Mouse (Mus musculus): ENCODE results near the gene Ccdc43.
"Not testable (repeated sequence)": the region's sequence is repeated elsewhere in the genome, so short reads cannot be mapped to it uniquely, and the experiment has no call there.

The Ccdc43 gene

GRCm38 (mm10) chr11:102697338-102698017, at the start of gene Ccdc43:
TSS of gene Ccdc43 (minus strand) at chr11:102697782.
- peak; percentile 89 for DNase-seq (ENCODE audit: low read depth)

GRCm38 (mm10) chr11:102744746-102745145, 47.2 kb upstream of the Ccdc43 start:
- no peak for DNase-seq (ENCODE audit: low read depth)

DNA sequence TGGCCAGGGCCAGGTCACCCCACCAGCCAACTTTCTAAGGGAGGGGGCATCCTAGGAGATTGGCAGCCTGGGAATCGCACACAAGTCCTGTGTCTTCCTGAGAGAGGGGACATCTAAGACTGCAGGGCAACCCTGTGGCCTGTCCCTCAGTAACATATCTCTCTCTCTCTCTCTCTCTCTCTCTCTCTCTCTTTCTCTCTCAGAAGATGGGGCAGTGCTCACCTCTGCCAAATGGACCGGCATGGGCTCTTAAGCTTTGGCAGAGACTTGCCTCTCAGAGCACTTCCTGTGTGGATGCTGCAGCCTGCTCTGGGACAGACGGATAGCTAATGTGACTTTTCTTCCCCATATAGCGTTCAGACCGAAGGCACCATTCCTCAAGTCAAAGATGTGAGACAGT, 45.3 kb upstream of the Ccdc43 start:
- no peak for DNase-seq (ENCODE audit: low read depth)

DNA sequence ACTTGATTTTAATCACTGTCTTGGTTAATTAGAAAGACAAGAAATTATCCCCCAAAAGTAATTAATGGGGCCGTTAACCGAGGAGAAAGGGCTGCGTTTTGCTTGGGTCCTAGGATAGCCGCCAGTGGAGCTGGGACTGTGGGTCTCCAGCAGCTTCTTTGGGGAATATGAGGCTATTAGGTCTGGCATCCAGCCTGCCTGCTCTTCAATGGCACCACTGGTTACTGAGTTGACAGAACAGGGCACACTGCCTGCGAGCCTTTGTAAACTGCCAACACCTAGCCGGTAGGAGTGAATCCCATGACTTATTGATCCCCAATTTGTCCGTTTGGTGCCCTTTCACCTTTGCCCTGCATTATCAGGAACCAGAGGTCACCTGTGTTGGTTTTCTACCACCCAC, 44.5 kb upstream of the Ccdc43 start:
- DNase-seq (ENCODE audit: low read depth), result no peak

DNA sequence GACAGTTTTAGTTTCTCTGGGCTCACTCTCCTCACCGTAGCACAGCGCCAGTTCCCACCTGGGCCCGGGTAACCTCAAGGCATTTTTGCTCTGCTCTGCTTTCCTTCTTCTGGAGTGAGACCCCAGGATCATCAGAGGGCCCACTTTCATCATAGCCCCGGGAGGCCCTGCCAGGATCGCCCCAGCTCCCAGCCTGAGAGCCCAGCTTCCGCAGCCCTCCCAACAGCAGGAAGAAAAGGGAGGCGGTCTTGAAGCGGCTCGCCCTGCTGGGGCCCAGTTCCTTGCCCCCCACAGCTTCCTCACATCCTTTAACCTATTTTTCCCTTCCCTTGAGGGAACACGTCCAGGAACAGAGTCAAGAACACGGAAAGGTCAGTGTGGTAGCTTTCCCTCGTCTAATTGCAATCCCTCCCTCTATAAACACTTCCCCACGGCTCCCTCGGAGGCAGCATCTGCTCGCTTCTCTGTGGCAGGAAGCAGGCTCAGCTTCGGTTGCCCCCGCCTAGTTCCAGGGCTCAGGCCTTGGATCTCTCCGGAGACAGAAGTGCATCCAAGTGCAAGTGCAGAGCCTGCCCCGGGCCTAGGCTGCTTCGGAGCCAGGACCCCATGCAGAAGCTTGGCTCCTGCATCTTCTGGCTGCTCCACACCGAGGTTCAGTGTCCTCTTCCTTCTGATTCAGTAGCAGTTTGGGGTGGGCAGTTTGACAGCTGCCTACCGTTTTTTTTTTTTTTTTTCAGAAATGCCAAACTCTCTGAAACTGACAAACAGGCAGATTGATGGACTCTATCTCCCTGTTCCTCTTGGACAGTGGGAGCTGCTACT, 43.8 kb upstream of the Ccdc43 start:
- no peak for DNase-seq (ENCODE audit: low read depth)

DNA sequence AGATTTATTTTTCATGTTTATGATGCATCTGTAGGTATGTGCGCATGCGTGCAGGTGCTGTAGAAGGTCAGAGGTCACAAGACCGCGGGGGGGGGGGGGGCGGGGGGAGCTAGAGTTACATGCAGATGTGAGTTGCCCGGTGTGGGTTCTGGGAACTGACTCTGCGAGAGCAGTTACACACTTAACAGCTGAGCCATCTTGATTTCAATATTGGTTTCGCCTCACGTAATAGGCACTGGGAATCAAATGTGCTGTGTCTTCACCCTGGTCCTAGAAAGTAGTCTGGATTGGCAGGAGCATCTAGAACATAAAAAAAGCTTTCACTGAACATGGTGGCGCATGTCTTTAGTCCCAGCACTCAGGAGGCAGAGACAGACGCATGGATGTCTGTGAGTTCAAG, 43.1 kb upstream of the Ccdc43 start:
- DNase-seq (ENCODE audit: low read depth), result no peak

DNA sequence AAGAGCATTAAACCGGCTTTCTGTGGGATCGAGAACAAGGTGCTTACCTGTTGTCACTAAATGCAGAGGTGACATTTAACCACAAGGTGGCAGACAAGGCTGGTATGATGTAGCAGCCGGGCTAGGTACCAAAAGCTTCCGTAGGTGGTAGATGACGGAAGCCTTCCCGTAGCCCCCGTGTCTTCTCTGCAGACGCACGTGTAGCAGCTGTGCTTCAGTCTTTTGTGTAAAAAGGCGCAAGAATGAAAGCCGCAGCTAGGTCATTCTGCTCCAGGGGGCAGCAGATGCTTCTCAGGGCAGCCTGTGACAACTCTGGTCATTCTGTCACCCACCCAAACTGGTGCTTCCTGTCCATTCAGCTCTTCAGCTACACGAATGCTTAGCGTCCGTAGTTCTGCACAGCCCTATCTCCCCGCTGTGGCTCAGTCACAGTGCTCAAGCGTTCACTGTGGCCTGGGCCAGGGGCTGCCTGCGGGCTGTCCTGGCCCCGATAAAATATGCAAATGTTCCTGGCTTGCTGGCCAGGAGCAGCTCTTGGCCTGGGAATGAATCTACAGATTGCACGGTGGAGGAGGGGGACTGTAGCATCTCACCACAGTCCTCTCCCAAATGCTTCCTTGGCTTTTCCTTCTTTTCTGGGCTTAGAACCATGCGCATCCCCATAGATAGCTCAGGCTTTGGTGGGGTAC, 41.8 kb upstream of the Ccdc43 start:
- peak; percentile 82 for DNase-seq (ENCODE audit: low read depth)

GRCm38 (mm10) chr11:102738046-102738445, 40.5 kb upstream of the Ccdc43 start:
- no peak for DNase-seq (ENCODE audit: low read depth)

- DNase-seq (ENCODE audit: low read depth), result no peak
These were observed 37.4 kb upstream of the Ccdc43 start for GRCm38 (mm10) chr11:102734961-102735360.

DNA sequence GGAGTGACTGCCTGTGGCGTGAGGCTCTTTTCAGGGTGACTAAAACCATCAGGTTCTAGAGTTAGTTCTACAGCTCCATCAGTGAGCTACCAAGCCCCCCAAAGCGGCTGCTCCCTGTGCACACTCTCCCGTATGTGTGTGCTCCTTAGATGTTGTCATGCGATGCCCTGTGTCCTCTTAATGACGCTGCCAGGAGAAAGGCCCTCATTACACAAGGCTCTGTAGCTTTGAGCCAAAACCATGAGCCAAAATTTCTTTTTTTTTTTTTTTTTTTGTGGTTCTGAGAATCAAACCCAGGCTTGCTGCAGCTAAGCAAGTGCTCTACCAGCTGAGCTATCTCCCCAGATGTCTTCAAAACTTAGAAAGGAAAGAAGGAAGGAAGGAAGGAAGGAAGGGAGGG, 35.6 kb upstream of the Ccdc43 start:
- no peak for DNase-seq (ENCODE audit: low read depth)

- DNase-seq (ENCODE audit: low read depth), result no peak
These were observed 33.8 kb upstream of the Ccdc43 start for GRCm38 (mm10) chr11:102731366-102731765.

- DNase-seq (ENCODE audit: low read depth), result no peak
These were observed 32.3 kb upstream of the Ccdc43 start for GRCm38 (mm10) chr11:102729835-102730234.

GRCm38 (mm10) chr11:102728614-102729013, 31.0 kb upstream of the Ccdc43 start:
- DNase-seq (ENCODE audit: low read depth), result peak; percentile 65

DNA sequence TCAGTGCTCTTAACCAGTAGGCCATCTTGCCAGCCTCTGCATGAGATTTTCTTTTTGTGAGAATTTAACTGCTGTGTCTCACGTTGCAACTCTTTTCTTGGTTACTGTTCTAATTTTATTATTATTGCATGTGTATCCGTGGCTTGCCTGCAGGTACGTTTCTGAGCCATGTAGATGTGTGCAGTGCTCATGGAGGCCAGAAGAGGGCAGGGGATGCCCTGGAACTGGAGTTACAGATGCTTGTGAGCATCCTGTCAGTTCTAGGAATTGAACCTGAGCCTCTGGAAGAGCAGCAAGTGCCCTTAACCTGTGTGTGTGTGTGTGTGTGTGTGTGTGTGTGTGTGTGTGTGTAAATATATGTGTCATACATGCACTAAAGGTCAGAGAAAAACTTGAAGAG, 28.0 kb upstream of the Ccdc43 start:
- DNase-seq (ENCODE audit: low read depth), result peak; percentile 17

GRCm38 (mm10) chr11:102716135-102716534, 18.6 kb upstream of the Ccdc43 start:
- no peak for DNase-seq (ENCODE audit: low read depth)

DNA sequence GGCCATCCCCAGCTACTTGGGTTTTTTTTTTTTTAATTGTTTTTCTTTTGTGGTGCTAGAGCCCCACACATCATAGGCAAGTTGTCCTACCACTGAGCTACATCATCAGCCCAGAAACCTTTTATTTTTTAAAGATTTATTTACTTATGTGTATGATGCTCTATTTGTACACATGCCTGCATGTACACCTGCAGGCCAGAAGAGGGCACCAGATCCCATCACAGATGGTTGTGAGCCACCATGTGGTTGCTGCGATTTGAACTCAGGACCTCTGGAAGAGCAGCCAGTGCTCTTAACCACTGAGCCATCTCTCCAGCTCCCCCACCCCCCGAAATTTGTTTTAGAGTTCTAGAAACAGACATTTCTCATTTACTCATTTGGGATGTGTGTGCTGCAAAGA, 17.0 kb upstream of the Ccdc43 start:
- DNase-seq (ENCODE audit: low read depth), result not testable (repeated sequence)

DNA sequence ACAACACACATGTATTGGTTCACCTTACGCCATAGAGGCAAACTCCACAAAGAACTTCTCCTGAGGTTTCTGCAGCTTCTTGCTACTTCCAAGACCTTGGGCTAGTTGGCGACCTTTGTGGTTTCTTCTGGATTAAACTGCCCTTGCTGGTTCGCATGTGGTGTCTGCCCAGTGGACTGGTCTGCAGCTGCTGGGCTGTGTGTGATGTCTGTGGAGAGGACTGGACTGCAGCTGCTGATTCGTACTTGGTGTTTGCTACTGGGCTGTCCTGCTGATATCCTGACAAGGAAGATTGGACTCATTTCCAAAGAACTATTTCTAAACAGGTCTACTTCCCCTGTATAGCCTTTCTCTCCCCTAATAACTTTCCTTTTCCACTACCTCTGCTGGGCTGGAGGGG, 14.8 kb upstream of the Ccdc43 start:
- no peak for DNase-seq (ENCODE audit: low read depth)

- DNase-seq (ENCODE audit: low read depth), result not testable (repeated sequence)
These were observed 4.6 kb upstream of the Ccdc43 start for GRCm38 (mm10) chr11:102702206-102702605.

- DNase-seq (ENCODE audit: low read depth), result no peak
These were observed 465 bp upstream of the Ccdc43 start for GRCm38 (mm10) chr11:102698018-102698476.

DNA sequence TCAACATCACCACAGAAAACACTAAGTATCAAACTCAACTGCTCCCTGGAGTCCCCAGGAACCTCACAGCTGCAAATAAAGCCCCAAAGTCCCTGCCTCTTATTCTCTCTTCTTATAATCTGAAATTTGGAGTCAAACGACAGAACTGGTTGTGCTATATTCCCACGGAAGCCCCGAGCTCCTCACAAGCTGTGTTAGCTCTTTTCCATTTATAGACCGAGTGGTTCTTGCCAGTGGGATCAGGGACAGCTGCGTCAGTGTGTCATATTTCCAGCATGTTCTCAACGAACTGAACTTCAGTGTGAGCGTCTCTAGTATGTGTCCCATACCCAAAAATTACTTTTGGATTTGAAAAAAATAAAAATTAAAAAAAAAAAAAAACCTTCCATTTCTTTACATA, 2.3 kb downstream of the Ccdc43 start:
- no peak for DNase-seq (ENCODE audit: low read depth)

GRCm38 (mm10) chr11:102690162-102690561, 7.4 kb downstream of the Ccdc43 start:
- peak; percentile 85 for DNase-seq (ENCODE audit: low read depth)

DNA sequence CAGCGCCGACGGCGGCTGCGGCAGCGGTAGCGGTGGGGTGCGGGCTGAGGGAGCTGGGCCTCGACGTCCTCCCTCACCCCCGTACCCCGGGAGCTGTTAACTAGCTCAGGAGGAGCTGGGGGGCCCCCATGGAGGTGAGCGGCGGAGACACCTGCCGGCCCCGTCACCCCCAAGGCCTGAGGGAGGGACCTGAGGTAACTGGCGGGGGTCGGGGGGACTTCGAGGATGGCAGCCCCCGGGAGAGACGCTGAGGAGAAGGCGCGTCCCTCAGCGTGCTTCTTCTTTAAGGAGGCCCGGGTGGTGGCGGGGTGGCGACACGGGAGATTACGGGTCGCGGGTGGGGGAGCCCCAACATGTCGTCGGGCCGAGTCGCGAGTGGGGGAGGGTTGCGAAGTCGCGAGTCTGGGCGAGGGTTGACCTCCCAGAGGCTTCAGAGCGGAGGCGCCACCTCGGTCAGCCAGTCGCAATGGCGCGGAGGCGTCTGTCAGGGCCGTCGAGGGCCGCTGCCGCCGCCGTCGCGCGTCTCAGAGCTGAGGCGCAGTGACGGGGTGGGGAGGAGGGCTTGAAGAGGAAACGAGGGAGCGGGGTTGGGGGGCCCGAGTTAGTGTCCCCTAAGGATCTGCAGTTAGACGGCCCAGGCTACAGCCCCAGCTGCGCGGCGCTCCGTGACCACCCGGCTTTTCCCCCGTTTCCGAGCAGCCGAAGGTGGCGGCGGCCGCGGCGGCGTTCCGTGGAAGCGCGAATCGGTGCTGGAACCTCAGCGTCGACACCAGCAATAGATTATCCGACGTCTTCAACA, 31.7 kb downstream of the Ccdc43 start:
- DNase-seq (ENCODE audit: low read depth), result no peak

All from induced T-regulatory cell, adult 2 months (primary cell).